Mouse (Mus musculus) fat pad, adult 2 months (tissue): ENCODE data around the gene Ptprs.

Experiments used
- DNase-seq: peaks from one replicate; pipeline ENCODE4 v3.0.0-alpha.2; 2011; ENCODE audit warnings: low read depth, low spot score; ENCODE audit errors: extremely low read depth

Gene Ptprs

GRCm38 (mm10) chr17:56382997-56383396 lies 93.3 kb downstream of the Ptprs start:
- no peak for DNase-seq

- no peak for DNase-seq
These were observed 95.1 kb downstream of the Ptprs start for GRCm38 (mm10) chr17:56381183-56381582.

GRCm38 (mm10) chr17:56380286-56380685 lies 96.0 kb downstream of the Ptprs start:
- DNase-seq: no peak

GRCm38 (mm10) chr17:56379281-56379834 lies 96.9 kb downstream of the Ptprs start:
- no peak for DNase-seq

- DNase-seq: no peak
These were observed 101.4 kb downstream of the Ptprs start for GRCm38 (mm10) chr17:56374851-56375250.

- DNase-seq: no peak
These were observed 102.9 kb downstream of the Ptprs start for GRCm38 (mm10) chr17:56373136-56374034.

GRCm38 (mm10) chr17:56372109-56372508 lies 104.2 kb downstream of the Ptprs start:
- DNase-seq: no peak

GRCm38 (mm10) chr17:56371029-56371660 lies 105.1 kb downstream of the Ptprs start:
- no peak for DNase-seq

- DNase-seq: no peak
These were observed 106.2 kb downstream of the Ptprs start for GRCm38 (mm10) chr17:56370090-56370489.

GRCm38 (mm10) chr17:56368291-56368790 lies 107.9 kb downstream of the Ptprs start:
- no peak for DNase-seq

GRCm38 (mm10) chr17:56365791-56366673 lies 110.3 kb downstream of the Ptprs start:
- no peak for DNase-seq
